Comparison of ENCODE assay signal across 9 mouse cellular contexts in the genomic region with DNA sequence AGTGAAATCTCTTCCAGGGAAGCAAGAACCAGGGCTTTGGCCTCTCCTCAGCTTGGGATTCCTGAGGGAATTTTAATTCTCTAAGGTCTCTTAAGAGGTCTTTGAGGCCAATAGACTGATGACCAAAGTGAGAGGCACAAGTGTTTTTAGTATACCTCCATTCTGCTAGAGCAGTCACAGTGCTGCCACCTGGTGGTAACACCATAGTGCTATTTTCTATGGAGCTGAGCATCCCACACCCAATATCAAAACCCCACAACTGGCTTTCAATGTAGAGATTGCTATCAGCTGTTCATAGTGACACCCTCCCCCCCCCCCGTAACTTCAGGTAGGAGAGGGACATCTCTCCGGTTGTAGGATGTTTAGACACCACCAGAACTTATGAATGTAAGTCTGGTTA. TPM values are rescaled to one million over a fixed set of nuclear protein-coding genes. Genes with fewer than 3 reads are reported as not detected.
DNase-seq lines count a peak whose midpoint lies in the region; ATAC-seq and TF ChIP-seq lines count a peak whose summit lies in the region.
"Had no signal": no experiment of that assay in that cellular context is flagged by ENCODE, and none has a peak within 500 bp of the region (broad histone marks: within the 10 kb centered on the region; RNA-seq: fewer than 3 reads in every experiment).

No protein-coding gene starts in this region.

- TF ChIP-seq POLR2A in ES-Bruce4 (IDR thresholded peaks at IDR 0.05; ENCODE audit: insufficient read depth, low read length) = no peak

- H3K9me3 ChIP-seq in ES-Bruce4 (replicated peaks; ENCODE audit: control insufficient read depth, insufficient read depth, low read length, poor library complexity, severe bottlenecking) = no peaks in the 10 kb centered on the region
- H3K9me3 ChIP-seq in forebrain, postnatal 0 days (ENCODE audit: low read length) = no peaks in the 10 kb centered on the region
- H3K9me3 ChIP-seq in liver, postnatal 0 days (ENCODE audit: low read length) = no peaks in the 10 kb centered on the region
- H3K9me3 ChIP-seq: hindbrain, embryonic 15.5 days had no signal

- peak; percentile 49; the same call in 1 of the 2 replicates for ATAC-seq in cerebellum, adult (ENCODE audit: insufficient number of reproducible peaks, low FRiP score, low TSS enrichment)
- peak; percentile 42; the same call in 1 of the 2 replicates for ATAC-seq in forebrain, postnatal 0 days
- no peak for ATAC-seq in liver, postnatal 0 days

- TF ChIP-seq EP300 in ES-Bruce4 (IDR thresholded peaks at IDR 0.05; ENCODE audit: insufficient read depth, low read depth, low read length) = no peak
- no peak for TF ChIP-seq EP300 in liver, postnatal 0 days (IDR thresholded peaks at IDR 0.05; ENCODE audit: low read depth)

- no peaks in the 10 kb centered on the region for H3K27me3 ChIP-seq in ES-Bruce4 (ENCODE audit: control insufficient read depth, insufficient read depth, low read length, poor library complexity, severe bottlenecking)
- no peaks in the 10 kb centered on the region for H3K27me3 ChIP-seq in forebrain, postnatal 0 days (ENCODE audit: insufficient read depth, low read length)
- 0 out of 2 replicates have a peak, but pooled peaks cover 4% of the 10 kb centered on the region for H3K27me3 ChIP-seq in liver, postnatal 0 days (ENCODE audit: insufficient read depth, low read length)
- H3K27me3 ChIP-seq: hindbrain, embryonic 15.5 days had no signal

- WGBS in forebrain, postnatal 0 days = 15% methylated on average over 2 of the region's 2 CpGs
- WGBS in liver, postnatal 0 days (ENCODE audit: insufficient replicate concordance) = 8% methylated on average over 2 of the region's 2 CpGs

- no peak overlapping the region for H3K27ac ChIP-seq in ES-Bruce4 (ENCODE audit: insufficient read depth, low read length)
- no peak overlapping the region for H3K27ac ChIP-seq in forebrain, postnatal 0 days (ENCODE audit: low read depth, low read length)
- H3K27ac ChIP-seq in liver, postnatal 0 days (ENCODE audit: low read depth) = no peak overlapping the region
- H3K27ac ChIP-seq: hindbrain, embryonic 15.5 days had no signal

- DNase-seq in A20 (ENCODE audit: low read depth, low spot score) = peak; percentile 79
- peak; percentile 73 for DNase-seq in forebrain, postnatal 0 days
- peak; percentile 92 for DNase-seq in kidney, postnatal 10 days
- peak; percentile 81 for DNase-seq in liver, postnatal 0 days
- DNase-seq in retina, postnatal 7 days (ENCODE audit: low read depth, low spot score) = peak; percentile 54
- peak; percentile 39 for DNase-seq in urinary bladder, postnatal 10 days (ENCODE audit: low spot score)

- peak; percentile 38 for TF ChIP-seq CTCF in ES-Bruce4 (IDR thresholded peaks at IDR 0.05; ENCODE audit: low read depth, low read length)
- peak; percentile 75 for TF ChIP-seq CTCF in forebrain, postnatal 0 days (IDR thresholded peaks at IDR 0.05; ENCODE audit: low read depth)
- TF ChIP-seq CTCF in liver, postnatal 0 days (IDR thresholded peaks at IDR 0.05; ENCODE audit: low read depth) = peak; percentile 84

- no peak overlapping the region for H3K4me3 ChIP-seq in ES-Bruce4 (ENCODE audit: low read depth, low read length)
- H3K4me3 ChIP-seq in forebrain, postnatal 0 days (ENCODE audit: low read depth, low read length) = no peak overlapping the region
- H3K4me3 ChIP-seq in liver, postnatal 0 days (ENCODE audit: low read depth, low read length) = no peak overlapping the region
- H3K4me3 ChIP-seq: hindbrain, embryonic 15.5 days had no signal

- H3K36me3 ChIP-seq in ES-Bruce4 (ENCODE audit: control insufficient read depth, insufficient read depth, low read length, poor library complexity, severe bottlenecking) = no peaks in the 10 kb centered on the region
- H3K36me3 ChIP-seq in forebrain, postnatal 0 days (ENCODE audit: insufficient read depth) = no peaks in the 10 kb centered on the region
- no peaks in the 10 kb centered on the region for H3K36me3 ChIP-seq in liver, postnatal 0 days (replicated peaks; ENCODE audit: insufficient read depth, low read length)
- H3K36me3 ChIP-seq: hindbrain, embryonic 15.5 days had no signal

- no peak overlapping the region for H3K4me2 ChIP-seq in forebrain, postnatal 0 days (ENCODE audit: low read depth)
- H3K4me2 ChIP-seq in liver, postnatal 0 days (ENCODE audit: low read depth, low read length) = no peak overlapping the region
- H3K4me2 ChIP-seq: hindbrain, embryonic 15.5 days had no signal

- H3K4me1 ChIP-seq in ES-Bruce4 (ENCODE audit: control insufficient read depth, insufficient read depth, low read length) = no peaks in the 10 kb centered on the region
- no peaks in the 10 kb centered on the region for H3K4me1 ChIP-seq in forebrain, postnatal 0 days (ENCODE audit: insufficient read depth)
- H3K4me1 ChIP-seq in liver, postnatal 0 days (ENCODE audit: insufficient read depth) = no peaks in the 10 kb centered on the region
- H3K4me1 ChIP-seq: hindbrain, embryonic 15.5 days had no signal

- no peak overlapping the region for H3K9ac ChIP-seq in ES-Bruce4 (ENCODE audit: low read depth, poor library complexity, severe bottlenecking)
- no peak overlapping the region for H3K9ac ChIP-seq in forebrain, postnatal 0 days
- no peak overlapping the region for H3K9ac ChIP-seq in liver, postnatal 0 days (replicated peaks)
- H3K9ac ChIP-seq: hindbrain, embryonic 15.5 days had no signal

RNA-seq across cellular contexts. Expression of a gene that starts 16.2 kb away (rescaled TPM):
- not detected in 2 replicates for polyA plus RNA-seq in ES-Bruce4 (2011; ENCODE audit: insufficient read depth, insufficient read length, low read depth, missing spikeins)
- total RNA-seq in forebrain, postnatal 0 days (2014; rRNA removed) = not detected in 2 replicates
- 0.06 TPM in 1 of 2 replicates, not detected in the other for polyA plus RNA-seq in forebrain, postnatal 0 days (2015; fragmentation: Nextera tagmentation; extraction: Ambion mirVana)
- not detected in 2 replicates for polyA plus RNA-seq in liver, postnatal 0 days (2015; fragmentation: Nextera tagmentation; extraction: Ambion mirVana)
- polyA plus RNA-seq: hindbrain, embryonic 15.5 days had no signal

RNA-seq across cellular contexts. Expression of a gene that starts 24.2 kb away (rescaled TPM):
- polyA plus RNA-seq in ES-Bruce4 (2011; ENCODE audit: insufficient read depth, insufficient read length, low read depth, missing spikeins) = 0.41 TPM in 1 of 2 replicates, not detected in the other
- 0.19 TPM in 1 of 2 replicates, not detected in the other for total RNA-seq in forebrain, postnatal 0 days (2014; rRNA removed)
- polyA plus RNA-seq in forebrain, postnatal 0 days (2015; fragmentation: Nextera tagmentation; extraction: Ambion mirVana) = 0.12 TPM in 1 of 2 replicates, not detected in the other
- polyA plus RNA-seq in liver, postnatal 0 days (2015; fragmentation: Nextera tagmentation; extraction: Ambion mirVana) = not detected in 2 replicates

RNA-seq across cellular contexts. Expression of a gene that starts 28.6 kb away (rescaled TPM):
- 0.88 and 2.5 TPM in 2 replicates for polyA plus RNA-seq in ES-Bruce4 (2011; ENCODE audit: insufficient read depth, insufficient read length, low read depth, missing spikeins)
- total RNA-seq in forebrain, postnatal 0 days (2014; rRNA removed) = 1.8 and 2.5 TPM in 2 replicates
- 1.1 and 2.4 TPM in 2 replicates for polyA plus RNA-seq in forebrain, postnatal 0 days (2015; fragmentation: Nextera tagmentation; extraction: Ambion mirVana)
- 0.11 TPM in 1 of 2 replicates, not detected in the other for polyA plus RNA-seq in liver, postnatal 0 days (2015; fragmentation: Nextera tagmentation; extraction: Ambion mirVana)

RNA-seq across cellular contexts. Expression of a gene that starts 37.4 kb away (rescaled TPM):
- 67.3 and 68.8 TPM in 2 replicates for polyA plus RNA-seq in ES-Bruce4 (2011; ENCODE audit: insufficient read depth, insufficient read length, low read depth, missing spikeins)
- total RNA-seq in forebrain, postnatal 0 days (2014; rRNA removed) = 72.3 and 82.2 TPM in 2 replicates
- 157 and 183 TPM in 2 replicates for polyA plus RNA-seq in forebrain, postnatal 0 days (2015; fragmentation: Nextera tagmentation; extraction: Ambion mirVana)
- 39.9 and 41.7 TPM in 2 replicates for polyA plus RNA-seq in liver, postnatal 0 days (2015; fragmentation: Nextera tagmentation; extraction: Ambion mirVana)

RNA-seq across cellular contexts. Expression of a gene that starts 44.3 kb away (rescaled TPM):
- 71.7 and 79.6 TPM in 2 replicates for polyA plus RNA-seq in ES-Bruce4 (2011; ENCODE audit: insufficient read depth, insufficient read length, low read depth, missing spikeins)
- 28.6 and 35.0 TPM in 2 replicates for total RNA-seq in forebrain, postnatal 0 days (2014; rRNA removed)
- polyA plus RNA-seq in forebrain, postnatal 0 days (2015; fragmentation: Nextera tagmentation; extraction: Ambion mirVana) = 48.8 and 56.5 TPM in 2 replicates
- polyA plus RNA-seq in liver, postnatal 0 days (2015; fragmentation: Nextera tagmentation; extraction: Ambion mirVana) = 19.3 and 23.7 TPM in 2 replicates

Comparison
In these comparisons a context has a peak if more than half of its experiments do, and no peak if none do; other contexts are left out.
1. DNase-seq: peak in every context shown above with its lines; median percentile 92 in kidney, postnatal 10 days; 81 in liver, postnatal 0 days; 79 in A20; 73 in forebrain, postnatal 0 days; 54 in retina, postnatal 7 days; 39 in urinary bladder, postnatal 10 days.